Mouse (Mus musculus) stomach, postnatal 0 days (tissue): Measurements from ENCODE around the gene Dlg2.
A peak's percentile ranks its signal among the peaks of the same experiment; 100 is the strongest.

Experiments
- CTCF ChIP-seq: IDR thresholded peaks from 2 replicates; pipeline ENCODE4 v1.5.1; 2016; ENCODE audit warnings: antibody characterized with exemption, low read depth, mild to moderate bottlenecking, moderate library complexity
- EP300 ChIP-seq: optimal IDR thresholded peaks from 2 replicates; pipeline ENCODE3; 2016; ENCODE audit warnings: antibody characterized with exemption

- TF ChIP-seq CTCF (peak; percentile 12; the same call in 1 of the 2 replicates), EP300 (no peak)
Observed at GRCm38 (mm10) chr7:90977241-90977640, 500.8 kb downstream of the Dlg2 start.
